Mouse (Mus musculus) forebrain, embryonic 11.5 days (tissue): Measurements from ENCODE around the gene Scarb1. TPM values are rescaled to one million over a fixed set of nuclear protein-coding genes. Genes with fewer than 3 reads are reported as not detected.

Experiments used
- ATAC-seq: fragments of 200-750 bp; cut with Nextera tagmentation; replicated peaks from 2 replicates; pipeline ENCODE4 v1.8.0; 2017; ENCODE audit warnings: moderate TSS enrichment; ENCODE audit not compliant: low FRiP score
- DNase-seq: peaks from one replicate; pipeline ENCODE4 v3.0.0-alpha.2; 2017; ENCODE audit warnings: low spot score
- H3K27ac ChIP-seq: fragments of 300-500 bp; sonication (generic); 2 replicates; pipeline ENCODE4 v1.5.1; 2014; ENCODE audit warnings: low read depth, low read length
- H3K27me3 ChIP-seq: fragments of 300-500 bp; sonication (generic); 2 replicates; pipeline ENCODE4 v1.6.1; 2014; ENCODE audit warnings: mild to moderate bottlenecking, low read length, mixed read lengths; ENCODE audit not compliant: control insufficient read depth, insufficient read depth
- H3K36me3 ChIP-seq: fragments of 300-500 bp; sonication (generic); 2 replicates; pipeline ENCODE4 v1.6.1; 2014; ENCODE audit warnings: mild to moderate bottlenecking, low read length, moderate library complexity, mixed read lengths; ENCODE audit not compliant: control insufficient read depth, insufficient read depth
- H3K4me1 ChIP-seq: fragments of 300-500 bp; sonication (generic); replicated peaks from 2 replicates; pipeline ENCODE4 v1.6.1; 2014; ENCODE audit warnings: low read length, mixed read lengths; ENCODE audit not compliant: control insufficient read depth, insufficient read depth
- H3K4me2 ChIP-seq: fragments of 300-500 bp; sonication (generic); 2 replicates; pipeline ENCODE4 v1.6.1; 2014; ENCODE audit warnings: low read depth, mild to moderate bottlenecking, low read length, moderate library complexity, mixed read lengths; ENCODE audit not compliant: severe bottlenecking
- H3K4me3 ChIP-seq: fragments of 300-500 bp; sonication (generic); 2 replicates; pipeline ENCODE4 v1.5.1; 2014; ENCODE audit warnings: low read depth, low read length
- H3K9ac ChIP-seq: fragments of 300-500 bp; sonication (generic); 2 replicates; pipeline ENCODE4 v1.6.1; 2014; ENCODE audit warnings: low read length
- H3K9me3 ChIP-seq: fragments of 300-500 bp; sonication (generic); 2 replicates; pipeline ENCODE4 v1.6.1; 2016; ENCODE audit warnings: low read length, mixed read lengths; ENCODE audit not compliant: control insufficient read depth
- WGBS: fragments of 180-500 bp; shearing (Covaris S2); extraction: QIAGEN DNeasy Blood & Tissue Kit; methylation state at CpG from one replicate; pipeline ENCODE4 v1.1.7; 2014; 5-methylcytosine and 5-hydroxymethylcytosine counted together
- polyA plus RNA-seq: library from polyadenylated mRNA; unstranded; fragments of >200 nt; fragmentation: Nextera tagmentation; extraction: Ambion mirVana; gene quantifications from 2 replicates; pipeline ENCODE4 v1.2.1, GENCODE M21; 2014

Gene Scarb1
- polyA plus RNA-seq, 1 experiment from 2014 or later, result 43.7 TPM

GRCm38 (mm10) chr5:125230463-125230862 is 110.4 kb downstream of the Scarb1 start:
- peaks cover 3% of the 10 kb centered on the region; the same call in 1 of the 2 replicates for H3K9me3 ChIP-seq
- ATAC-seq, result no peak
- H3K4me2 ChIP-seq, result no peak overlapping the region
- H3K4me1 ChIP-seq, result no peaks in the 10 kb centered on the region
- H3K27me3 ChIP-seq, result no peaks in the 10 kb centered on the region
- H3K36me3 ChIP-seq, result no peaks in the 10 kb centered on the region
- DNase-seq, result no peak
- no peak overlapping the region for H3K4me3 ChIP-seq
- 72% methylated on average over 5 of the region's 5 CpGs for WGBS
- no peak overlapping the region for H3K9ac ChIP-seq
- H3K27ac ChIP-seq, result no peak overlapping the region

- ATAC-seq, result no peak
- Histone ChIP-seq H3K27ac (no peak overlapping the region), H3K4me2 (no peak overlapping the region), H3K4me1 (no peaks in the 10 kb centered on the region), H3K9me3 (no peaks in the 10 kb centered on the region), H3K9ac (no peak overlapping the region), H3K27me3 (no peaks in the 10 kb centered on the region), H3K4me3 (no peak overlapping the region), H3K36me3 (no peaks in the 10 kb centered on the region)
- DNase-seq, result no peak
- 86% methylated on average over 2 of the region's 2 CpGs for WGBS
Observed at GRCm38 (mm10) chr5:125229097-125229496, 111.8 kb downstream of the Scarb1 start.

DNA sequence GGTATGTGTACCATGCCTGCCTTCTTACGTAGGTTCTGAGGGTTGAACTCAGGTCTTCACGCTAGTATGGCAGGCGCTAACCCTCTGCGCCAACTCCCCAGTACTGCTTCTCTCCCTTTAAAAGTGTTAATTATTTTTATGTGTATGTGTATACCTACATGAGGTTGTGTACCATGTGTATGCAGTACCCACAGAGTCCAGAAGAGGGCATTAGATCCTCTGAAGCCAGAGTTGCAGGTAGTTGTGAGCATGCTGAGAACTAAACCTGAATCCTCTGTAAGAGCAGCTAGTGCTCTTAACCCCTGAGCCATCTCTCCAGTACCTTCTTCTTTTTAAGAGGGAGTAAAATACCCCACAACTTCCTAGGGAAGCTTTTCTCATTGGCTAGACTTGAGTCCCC is 113.2 kb downstream of the Scarb1 start:
- no peak overlapping the region for H3K4me2 ChIP-seq
- WGBS, result 100% methylated on average over 4 of the region's 4 CpGs
- no peaks in the 10 kb centered on the region for H3K9me3 ChIP-seq
- no peak overlapping the region for H3K4me3 ChIP-seq
- no peaks in the 10 kb centered on the region for H3K4me1 ChIP-seq
- no peaks in the 10 kb centered on the region for H3K27me3 ChIP-seq
- DNase-seq (no peak), ATAC-seq (no peak)
- no peak overlapping the region for H3K27ac ChIP-seq
- no peaks in the 10 kb centered on the region for H3K36me3 ChIP-seq
- H3K9ac ChIP-seq, result no peak overlapping the region

Other genes starting within 250 kb of the Scarb1 start
- 27.3 and 29.5 TPM in 2 replicates for gene Ncor2, start 161.9 kb downstream of the Scarb1 start, polyA plus RNA-seq
- 0.23 and 0.65 TPM in 2 replicates for gene Gm10382, start 48.2 kb upstream of the Scarb1 start, polyA plus RNA-seq
- gene Ubc, start 49.1 kb upstream of the Scarb1 start, polyA plus RNA-seq, result 1,042 and 1,121 TPM in 2 replicates
- 15.7 and 16.4 TPM in 2 replicates for gene Dhx37, start 93.0 kb upstream of the Scarb1 start, polyA plus RNA-seq
- 44.1 TPM in 2 replicates for gene Bri3bp, start 100.5 kb upstream of the Scarb1 start, polyA plus RNA-seq
- gene Aacs, start 134.7 kb upstream of the Scarb1 start, polyA plus RNA-seq, result 55.4 and 56.6 TPM in 2 replicates
- 0.67 and 1.0 TPM in 2 replicates for gene Tmem132b, start 190.7 kb upstream of the Scarb1 start, polyA plus RNA-seq